Mouse (Mus musculus): Measurements from ENCODE around the gene Rrm2.
A peak's percentile ranks its signal among the peaks of the same experiment; 100 is the strongest.

Gene Rrm2

GRCm38 (mm10) chr12:24705502-24706263, 2.4 kb upstream of the Rrm2 start:
- peak; percentile 83 for DNase-seq (ENCODE audit: low read depth)

- peak; percentile 43 for DNase-seq (ENCODE audit: low read depth)
These were observed 1.1 kb upstream of the Rrm2 start for GRCm38 (mm10) chr12:24706764-24707479.

GRCm38 (mm10) chr12:24707480-24707802, 600 bp upstream of the Rrm2 start:
- peak; percentile 80 for DNase-seq (ENCODE audit: low read depth)

GRCm38 (mm10) chr12:24708824-24709218, 780 bp downstream of the Rrm2 start:
- DNase-seq (ENCODE audit: low read depth): no peak

GRCm38 (mm10) chr12:24709409-24709808, 1.4 kb downstream of the Rrm2 start:
- DNase-seq (ENCODE audit: low read depth): peak; percentile 84

GRCm38 (mm10) chr12:24709831-24710508, 1.9 kb downstream of the Rrm2 start:
- peak; percentile 95 for DNase-seq (ENCODE audit: low read depth)

GRCm38 (mm10) chr12:24710672-24711071, 2.6 kb downstream of the Rrm2 start:
- peak; percentile 49 for DNase-seq (ENCODE audit: low read depth)

GRCm38 (mm10) chr12:24712396-24712795, 4.4 kb downstream of the Rrm2 start:
- no peak for DNase-seq (ENCODE audit: low read depth)

- no peak for DNase-seq (ENCODE audit: low read depth)
These were observed 6.7 kb downstream of the Rrm2 start for GRCm38 (mm10) chr12:24714579-24715255.

GRCm38 (mm10) chr12:24715268-24715896, 7.3 kb downstream of the Rrm2 start:
- DNase-seq (ENCODE audit: low read depth): no peak

GRCm38 (mm10) chr12:24716721-24717301, 8.8 kb downstream of the Rrm2 start:
- DNase-seq (ENCODE audit: low read depth): peak; percentile 50

- no peak for DNase-seq (ENCODE audit: low read depth)
These were observed 15.4 kb downstream of the Rrm2 start for GRCm38 (mm10) chr12:24723434-24723833.

GRCm38 (mm10) chr12:24723859-24724258, 15.8 kb downstream of the Rrm2 start:
- peak; percentile 45 for DNase-seq (ENCODE audit: low read depth)

- DNase-seq (ENCODE audit: low read depth): no peak
These were observed 16.3 kb downstream of the Rrm2 start for GRCm38 (mm10) chr12:24724369-24724768.

GRCm38 (mm10) chr12:24734828-24735394, 26.9 kb downstream of the Rrm2 start:
- peak; percentile 69 for DNase-seq (ENCODE audit: low read depth)

- no peak for DNase-seq (ENCODE audit: low read depth)
These were observed 28.9 kb downstream of the Rrm2 start for GRCm38 (mm10) chr12:24736956-24737355.

- DNase-seq (ENCODE audit: low read depth): peak; percentile 38
These were observed 31.9 kb downstream of the Rrm2 start for GRCm38 (mm10) chr12:24739963-24740362.

- DNase-seq (ENCODE audit: low read depth): peak; percentile 70
These were observed 33.5 kb downstream of the Rrm2 start for GRCm38 (mm10) chr12:24741535-24741934.

- DNase-seq (ENCODE audit: low read depth): no peak
These were observed 36.3 kb downstream of the Rrm2 start for GRCm38 (mm10) chr12:24744309-24744708.

- DNase-seq (ENCODE audit: low read depth): no peak
These were observed 38.7 kb downstream of the Rrm2 start for GRCm38 (mm10) chr12:24746579-24747296.

Measured in 416B (cell line).